Mouse (Mus musculus) limb, embryonic 10.5 days (tissue): Measurements from ENCODE around the gene Cnih2. TPM values are rescaled to one million over a fixed set of nuclear protein-coding genes. Genes with fewer than 3 reads are reported as not detected.

Experiments used
- DNase-seq: peaks from one replicate; pipeline ENCODE4 v3.0.0-alpha.2; 2017; ENCODE audit warnings: low spot score
- H3K27ac ChIP-seq: fragments of 300-500 bp; sonication (generic); 2 replicates; pipeline ENCODE4 v1.5.1; 2016; ENCODE audit warnings: mild to moderate bottlenecking
- H3K27me3 ChIP-seq: fragments of 300-500 bp; sonication (generic); 2 replicates; pipeline ENCODE4 v1.6.1; 2016; ENCODE audit warnings: low read depth, mild to moderate bottlenecking; ENCODE audit not compliant: poor library complexity, severe bottlenecking
- H3K36me3 ChIP-seq: fragments of 300-500 bp; sonication (generic); 2 replicates; pipeline ENCODE4 v1.6.1; 2016; ENCODE audit warnings: mild to moderate bottlenecking, moderate library complexity
- H3K4me1 ChIP-seq: fragments of 300-500 bp; sonication (generic); 2 replicates; pipeline ENCODE4 v1.6.1; 2016
- H3K4me3 ChIP-seq: fragments of 300-500 bp; sonication (generic); 2 replicates; pipeline ENCODE4 v1.5.1; 2016; ENCODE audit warnings: mild to moderate bottlenecking, moderate library complexity
- H3K9me3 ChIP-seq: fragments of 300-500 bp; sonication (generic); replicated peaks from 2 replicates; pipeline ENCODE4 v1.6.1; 2016; ENCODE audit warnings: mild to moderate bottlenecking
- WGBS: fragments of 180-500 bp; shearing (Covaris S2); methylation state at CpG from one replicate; pipeline ENCODE4 v1.1.7; 2016; 5-methylcytosine and 5-hydroxymethylcytosine counted together
- polyA plus RNA-seq: library from polyadenylated mRNA; unstranded; fragments of >200 nt; fragmentation: Nextera tagmentation; extraction: Ambion mirVana; gene quantifications from 2 replicates; pipeline ENCODE4 v1.2.1, GENCODE M21; 2016

The Cnih2 gene
- polyA plus RNA-seq, 1 experiment from 2014 or later: 28.1 TPM

- WGBS: 12% methylated on average over 10 of the region's 10 CpGs
- H3K9me3 ChIP-seq: no peaks in the 10 kb centered on the region
- no peak for DNase-seq
- peaks cover 69% of the 10 kb centered on the region for H3K4me1 ChIP-seq
- H3K27ac ChIP-seq: peak overlapping the region; percentile 82
- no peaks in the 10 kb centered on the region for H3K36me3 ChIP-seq
- peak overlapping the region; percentile 25 for H3K4me3 ChIP-seq
- H3K27me3 ChIP-seq: peaks cover 15% of the 10 kb centered on the region
Measured at GRCm38 (mm10) chr19:5058801-5059771, 39.2 kb downstream of the Cnih2 start.

- H3K4me3 ChIP-seq: peak overlapping the region; percentile 25; the same call in 1 of the 2 replicates
- no peaks in the 10 kb centered on the region for H3K9me3 ChIP-seq
- H3K4me1 ChIP-seq: peaks cover 68% of the 10 kb centered on the region
- 22% methylated on average over 16 of the region's 16 CpGs for WGBS
- no peaks in the 10 kb centered on the region for H3K36me3 ChIP-seq
- DNase-seq: peak; percentile 29
- peaks cover 25% of the 10 kb centered on the region for H3K27me3 ChIP-seq
- H3K27ac ChIP-seq: peak overlapping the region; percentile 82
Measured at GRCm38 (mm10) chr19:5057876-5058775, 40.2 kb downstream of the Cnih2 start.

- peak; percentile 83 for DNase-seq
- Histone ChIP-seq H3K4me1 (peaks cover 70% of the 10 kb centered on the region), H3K27ac (peak overlapping the region; percentile 78), H3K9me3 (no peaks in the 10 kb centered on the region), H3K36me3 (no peaks in the 10 kb centered on the region), H3K27me3 (peaks cover 43% of the 10 kb centered on the region), H3K4me3 (peak overlapping the region; percentile 29)
- WGBS: 11% methylated on average over 6 of the region's 6 CpGs
Measured at GRCm38 (mm10) chr19:5056251-5056650, 42.1 kb downstream of the Cnih2 start.

GRCm38 (mm10) chr19:5053909-5054308 lies 44.4 kb downstream of the Cnih2 start:
- peaks cover 12% of the 10 kb centered on the region for H3K36me3 ChIP-seq
- H3K9me3 ChIP-seq: no peaks in the 10 kb centered on the region
- DNase-seq: peak; percentile 90
- peaks cover 62% of the 10 kb centered on the region for H3K27me3 ChIP-seq
- peaks cover 65% of the 10 kb centered on the region for H3K4me1 ChIP-seq
- no peak overlapping the region for H3K4me3 ChIP-seq
- WGBS: 17% methylated on average over 9 of the region's 9 CpGs
- H3K27ac ChIP-seq: no peak overlapping the region; the same call in 1 of the 2 replicates

GRCm38 (mm10) chr19:5052853-5053252 lies 45.5 kb downstream of the Cnih2 start:
- DNase-seq: no peak
- Histone ChIP-seq H3K4me1 (peaks cover 55% of the 10 kb centered on the region), H3K4me3 (no peak overlapping the region), H3K9me3 (no peaks in the 10 kb centered on the region), H3K27me3 (peaks cover 62% of the 10 kb centered on the region), H3K27ac (peak overlapping the region; percentile 50; the same call in 1 of the 2 replicates), H3K36me3 (peaks cover 23% of the 10 kb centered on the region)
- WGBS: 49% methylated on average over 17 of the region's 17 CpGs

GRCm38 (mm10) chr19:5052166-5052822 lies 46.0 kb downstream of the Cnih2 start:
- no peaks in the 10 kb centered on the region for H3K9me3 ChIP-seq
- 21% methylated on average over 25 of the region's 25 CpGs for WGBS
- peak overlapping the region; percentile 41; the same call in 1 of the 2 replicates for H3K4me3 ChIP-seq
- H3K27me3 ChIP-seq: peaks cover 62% of the 10 kb centered on the region
- H3K4me1 ChIP-seq: peaks cover 51% of the 10 kb centered on the region
- peak overlapping the region; percentile 50; the same call in 1 of the 2 replicates for H3K27ac ChIP-seq
- DNase-seq: no peak
- H3K36me3 ChIP-seq: peaks cover 28% of the 10 kb centered on the region

- Histone ChIP-seq H3K27me3 (peaks cover 62% of the 10 kb centered on the region), H3K27ac (peak overlapping the region; percentile 63), H3K4me3 (peak overlapping the region; percentile 41), H3K36me3 (peaks cover 36% of the 10 kb centered on the region), H3K4me1 (peaks cover 44% of the 10 kb centered on the region), H3K9me3 (no peaks in the 10 kb centered on the region)
- 41% methylated on average over 3 of the region's 3 CpGs for WGBS
- DNase-seq: no peak
Measured at GRCm38 (mm10) chr19:5051515-5051914, 46.8 kb downstream of the Cnih2 start.

GRCm38 (mm10) chr19:5051031-5051430 lies 47.3 kb downstream of the Cnih2 start:
- DNase-seq: peak; percentile 59
- H3K27me3 ChIP-seq: peaks cover 62% of the 10 kb centered on the region
- peak overlapping the region; percentile 63 for H3K27ac ChIP-seq
- 7% methylated on average over 17 of the region's 17 CpGs for WGBS
- peak overlapping the region; percentile 41 for H3K4me3 ChIP-seq
- H3K36me3 ChIP-seq: peaks cover 41% of the 10 kb centered on the region
- no peaks in the 10 kb centered on the region for H3K9me3 ChIP-seq
- H3K4me1 ChIP-seq: peaks cover 39% of the 10 kb centered on the region

- Histone ChIP-seq H3K4me1 (peaks cover 38% of the 10 kb centered on the region), H3K9me3 (no peaks in the 10 kb centered on the region), H3K27me3 (peaks cover 58% of the 10 kb centered on the region), H3K27ac (peak within 1 kb of the TSS; percentile 63), H3K4me3 (peak within 1 kb of the TSS; percentile 41), H3K36me3 (peaks cover 48% of the 10 kb centered on the region)
- 19% methylated on average over 14 of the region's 14 CpGs for WGBS
- peak; percentile 73 for DNase-seq
Measured at GRCm38 (mm10) chr19:5050047-5050905, 48.0 kb downstream of the Cnih2 start, which contains the start of gene Rin1. Rin1 (plus strand) TSS chr19:5050481.

GRCm38 (mm10) chr19:5049325-5049724 lies 49.0 kb downstream of the Cnih2 start:
- peaks cover 50% of the 10 kb centered on the region for H3K36me3 ChIP-seq
- no peak overlapping the region for H3K27ac ChIP-seq
- H3K4me3 ChIP-seq: peak overlapping the region; percentile 41; the same call in 1 of the 2 replicates
- DNase-seq: no peak
- H3K27me3 ChIP-seq: peaks cover 49% of the 10 kb centered on the region
- peaks cover 38% of the 10 kb centered on the region for H3K4me1 ChIP-seq
- H3K9me3 ChIP-seq: no peaks in the 10 kb centered on the region
- 84% methylated on average over 6 of the region's 6 CpGs for WGBS
